Mouse (Mus musculus) hindbrain, embryonic 14.5 days (tissue): ENCODE data around the gene Armc7. TPM values are rescaled to one million over a fixed set of nuclear protein-coding genes. Genes with fewer than 3 reads are reported as not detected.

Source experiments
- ATAC-seq: fragments of 200-750 bp; cut with Nextera tagmentation; 2 replicates; pipeline ENCODE4 v1.8.0; 2017; ENCODE audit warnings: moderate number of reproducible peaks, mild to moderate bottlenecking, moderate TSS enrichment, moderate library complexity; ENCODE audit not compliant: low FRiP score
- DNase-seq: peaks from one replicate; pipeline ENCODE4 v3.0.0-alpha.2; 2015; ENCODE audit warnings: low spot score
- H3K27ac ChIP-seq: fragments of 300-500 bp; sonication (generic); 2 replicates; pipeline ENCODE4 v1.5.1; 2014; ENCODE audit warnings: mild to moderate bottlenecking, moderate library complexity
- H3K27me3 ChIP-seq: fragments of 300-500 bp; sonication (generic); 2 replicates; pipeline ENCODE4 v1.6.1; 2014; ENCODE audit warnings: mild to moderate bottlenecking, low read length, mixed read lengths; ENCODE audit not compliant: control insufficient read depth, insufficient read depth
- H3K36me3 ChIP-seq: fragments of 300-500 bp; sonication (generic); replicated peaks from 2 replicates; pipeline ENCODE4 v1.6.1; 2014; ENCODE audit not compliant: control insufficient read depth, insufficient read depth
- H3K4me1 ChIP-seq: fragments of 300-500 bp; sonication (generic); replicated peaks from 2 replicates; pipeline ENCODE4 v1.6.1; 2014; ENCODE audit warnings: antibody characterized with exemption, low read length, mixed read lengths; ENCODE audit not compliant: control insufficient read depth, insufficient read depth
- H3K4me2 ChIP-seq: fragments of 300-500 bp; sonication (generic); replicated peaks from 2 replicates; pipeline ENCODE4 v1.6.1; 2014; ENCODE audit warnings: mild to moderate bottlenecking, moderate library complexity
- H3K4me3 ChIP-seq: fragments of 300-500 bp; sonication (generic); replicated peaks from 2 replicates; pipeline ENCODE4 v1.5.1; 2014; ENCODE audit warnings: mild to moderate bottlenecking, low read length
- H3K9ac ChIP-seq: fragments of 300-500 bp; sonication (generic); 2 replicates; pipeline ENCODE4 v1.6.1; 2014
- H3K9me3 ChIP-seq: fragments of 300-500 bp; sonication (generic); 2 replicates; pipeline ENCODE4 v1.6.1; 2016; ENCODE audit warnings: low read length; ENCODE audit not compliant: control insufficient read depth
- WGBS: fragments of 180-500 bp; shearing (Covaris S2); extraction: QIAGEN DNeasy Blood & Tissue Kit; methylation state at CpG from one replicate; pipeline ENCODE4 v1.1.7; 2014; 5-methylcytosine and 5-hydroxymethylcytosine counted together
- polyA plus RNA-seq: library from polyadenylated mRNA; unstranded; fragments of >200 nt; fragmentation: Nextera tagmentation; extraction: Ambion mirVana; gene quantifications from 2 replicates; pipeline ENCODE4 v1.2.1, GENCODE M21; 2014

The Armc7 gene
- 14.2 and 14.8 TPM in 2 replicates for polyA plus RNA-seq

DNA sequence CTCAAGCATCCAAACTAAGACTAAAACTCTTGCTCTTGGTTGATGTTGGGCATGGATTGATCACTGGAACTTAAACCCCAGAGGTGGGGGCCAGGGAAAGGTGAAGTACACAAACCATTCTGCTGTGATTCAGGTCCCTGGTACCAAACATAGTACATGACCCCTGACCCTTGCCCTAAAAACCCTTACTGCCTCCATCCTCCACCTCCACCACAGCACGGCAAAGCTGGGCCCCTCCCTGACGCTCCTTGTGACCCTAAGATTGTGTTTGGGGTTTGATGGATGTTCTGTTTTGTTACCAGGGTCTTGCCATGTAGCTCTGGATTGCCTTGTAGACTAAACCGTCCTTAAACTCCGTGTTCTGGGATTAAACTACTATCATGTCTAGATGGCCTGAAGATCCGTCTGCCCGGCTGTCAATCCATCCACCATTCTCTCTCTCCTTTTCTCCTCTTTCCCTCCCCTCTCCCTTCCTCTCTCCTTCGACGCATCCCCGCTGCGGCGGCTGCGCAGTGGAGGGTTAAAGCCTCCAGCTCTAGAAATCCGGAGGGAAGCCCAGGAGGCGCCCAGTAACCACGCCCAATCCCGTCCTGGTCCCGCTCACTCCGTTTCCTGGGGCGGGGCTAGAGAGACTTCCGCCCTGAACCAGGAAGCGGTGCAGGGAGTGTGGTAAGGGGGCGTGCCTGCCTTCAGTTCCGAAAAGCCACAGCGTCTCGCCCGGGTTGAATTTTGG, at the start of gene Armc7:
Gene Armc7 (plus strand): TSS at position 643 of the 733 bp plus-strand sequence.
- DNase-seq (peak; percentile 93), ATAC-seq (peak; percentile 97)
- H3K36me3 ChIP-seq, result peaks cover 2% of the 10 kb centered on the region; the same call in 1 of the 2 replicates
- peak within 1 kb of the TSS; percentile 97 for H3K4me2 ChIP-seq
- 1% methylated on average over 26 of the region's 26 CpGs for WGBS
- H3K27me3 ChIP-seq, result no peaks in the 10 kb centered on the region
- H3K27ac ChIP-seq, result peak within 1 kb of the TSS; percentile 89
- H3K4me3 ChIP-seq, result peak within 1 kb of the TSS; percentile 88
- no peaks in the 10 kb centered on the region for H3K9me3 ChIP-seq
- peaks cover 28% of the 10 kb centered on the region for H3K4me1 ChIP-seq
- H3K9ac ChIP-seq, result peak within 1 kb of the TSS; percentile 82

DNA sequence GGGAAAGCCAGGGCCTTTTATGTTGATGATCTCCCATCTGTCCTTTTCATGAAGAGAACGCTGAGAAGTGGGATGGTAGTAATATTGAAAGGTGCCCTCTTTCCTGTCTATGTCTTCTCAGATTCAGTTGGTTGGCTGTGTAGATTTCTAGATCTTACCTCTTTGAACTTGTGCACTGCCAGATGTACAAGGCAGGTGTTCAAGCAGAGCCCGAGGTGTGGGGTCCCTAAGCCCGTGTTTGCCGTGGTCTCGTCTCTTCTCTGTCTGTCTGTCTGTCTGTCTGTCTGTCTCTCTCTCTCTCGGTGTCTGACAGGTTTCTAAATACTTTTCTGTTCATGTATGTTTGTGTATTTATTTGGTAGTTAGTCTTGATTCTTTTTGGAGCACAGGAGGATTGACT, 49.8 kb upstream of the Armc7 start:
- peaks cover 66% of the 10 kb centered on the region for H3K36me3 ChIP-seq
- 91% methylated on average over 6 of the region's 6 CpGs for WGBS
- no peak for ATAC-seq

DNA sequence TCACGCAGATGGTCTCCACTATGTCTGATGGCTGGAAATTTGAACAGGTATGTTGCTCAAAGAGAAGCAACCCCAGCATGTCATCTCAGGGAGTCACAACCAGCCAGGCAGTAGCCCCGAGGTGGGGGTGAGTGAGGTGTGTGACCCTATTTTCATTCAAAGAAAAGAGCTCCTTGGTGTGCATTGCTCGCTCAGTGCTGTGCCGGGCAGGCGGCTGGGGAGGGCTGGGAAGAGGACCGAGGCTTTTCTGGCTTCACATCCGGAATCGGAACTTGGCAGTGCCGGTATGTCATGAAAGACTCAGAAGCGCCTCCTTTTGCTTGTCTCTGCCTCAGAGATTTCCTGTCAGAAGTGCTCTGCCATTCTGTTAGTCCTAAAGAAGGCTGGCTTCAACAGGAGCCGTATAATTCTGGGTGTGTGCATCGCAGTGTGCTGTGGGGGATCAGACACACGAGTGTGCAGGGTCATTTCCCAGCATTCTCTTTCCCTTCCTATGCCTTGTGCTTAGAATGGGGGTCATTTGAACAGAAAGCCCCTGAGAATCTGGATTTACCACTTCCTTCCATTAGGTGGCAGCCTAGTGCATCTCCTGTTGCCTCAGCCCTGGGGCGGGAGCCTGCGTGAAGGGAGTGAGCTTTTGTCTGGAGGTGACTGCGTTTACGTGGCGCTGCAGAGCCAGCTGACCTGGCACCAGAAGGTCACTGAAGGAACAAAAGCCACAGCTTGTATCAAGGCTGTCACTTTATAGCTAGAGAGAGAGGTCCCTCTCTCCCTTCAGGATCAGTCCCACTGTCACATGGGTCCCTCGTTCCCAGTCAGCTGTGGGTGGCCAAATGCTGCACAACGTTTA, 47.8 kb upstream of the Armc7 start:
- ATAC-seq (peak; percentile 75), DNase-seq (peak; percentile 86)
- Histone ChIP-seq H3K27ac (peak overlapping the region; percentile 52), H3K9me3 (no peaks in the 10 kb centered on the region), H3K4me1 (no peaks in the 10 kb centered on the region), H3K9ac (peak overlapping the region; percentile 35; the same call in 1 of the 2 replicates), H3K4me2 (peak overlapping the region; percentile 26), H3K27me3 (no peaks in the 10 kb centered on the region), H3K4me3 (0 out of 2 replicates have a peak overlapping the region, but pooled peaks have one; percentile 2), H3K36me3 (peaks cover 78% of the 10 kb centered on the region)
- 36% methylated on average over 20 of the region's 20 CpGs for WGBS

More for the DNA sequence above, 49.8 kb upstream of the Armc7 start:
- no peak for DNase-seq
- Histone ChIP-seq H3K4me2 (no peak overlapping the region), H3K27ac (no peak overlapping the region), H3K4me3 (no peak overlapping the region), H3K9ac (no peak overlapping the region), H3K9me3 (no peaks in the 10 kb centered on the region), H3K27me3 (no peaks in the 10 kb centered on the region), H3K4me1 (peaks cover 9% of the 10 kb centered on the region)

DNA sequence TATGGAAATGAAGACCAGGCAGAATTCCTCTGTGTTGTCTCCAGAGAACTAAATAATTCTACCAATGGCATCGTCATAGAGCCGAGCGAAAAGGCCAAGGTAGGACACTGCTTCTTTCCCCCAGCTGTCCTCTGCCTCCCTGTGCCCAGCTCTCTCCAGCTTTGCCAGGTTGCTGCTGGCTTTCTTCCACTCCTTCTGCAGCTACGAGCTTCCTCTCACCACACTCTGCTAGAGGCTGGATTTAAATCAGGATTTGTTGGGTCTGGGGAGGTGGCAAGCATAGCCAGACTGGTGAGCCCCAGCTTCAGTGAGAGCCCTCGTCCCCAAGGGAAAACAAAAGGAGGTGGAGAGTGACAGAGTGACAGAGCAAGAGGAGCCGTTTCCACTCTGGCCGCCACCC, 46.2 kb upstream of the Armc7 start:
- no peaks in the 10 kb centered on the region for H3K9me3 ChIP-seq
- WGBS, result 90% methylated on average over 7 of the region's 7 CpGs
- no peak overlapping the region for H3K27ac ChIP-seq
- no peaks in the 10 kb centered on the region for H3K4me1 ChIP-seq
- no peak overlapping the region for H3K9ac ChIP-seq
- ATAC-seq (no peak), DNase-seq (no peak)
- no peak overlapping the region for H3K4me2 ChIP-seq
- H3K4me3 ChIP-seq, result no peak overlapping the region
- H3K27me3 ChIP-seq, result no peaks in the 10 kb centered on the region
- peaks cover 76% of the 10 kb centered on the region for H3K36me3 ChIP-seq

DNA sequence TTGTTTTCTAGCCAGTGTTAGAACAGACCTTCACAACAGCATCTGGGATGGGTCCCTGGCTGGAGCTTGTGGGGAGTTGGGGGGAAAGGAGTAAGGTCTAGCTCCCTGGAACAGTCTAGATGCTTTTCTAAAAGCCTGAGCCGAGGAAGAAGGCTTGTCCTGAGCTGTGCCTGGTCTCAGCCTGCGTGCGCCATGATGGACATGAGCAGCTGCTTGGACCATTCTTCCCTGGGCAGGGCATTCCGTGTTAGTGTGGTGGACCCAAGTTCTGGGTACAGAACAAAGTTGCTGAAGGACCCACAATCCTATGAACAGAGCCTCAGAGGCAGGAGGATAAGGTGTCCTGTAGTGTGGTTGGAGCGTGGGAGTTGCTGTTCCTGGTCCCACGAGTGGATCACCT, 44.9 kb upstream of the Armc7 start:
- Histone ChIP-seq H3K4me2 (no peak overlapping the region), H3K4me3 (no peak overlapping the region), H3K27me3 (no peaks in the 10 kb centered on the region), H3K9me3 (no peaks in the 10 kb centered on the region), H3K36me3 (peaks cover 63% of the 10 kb centered on the region), H3K27ac (no peak overlapping the region), H3K4me1 (peaks cover 3% of the 10 kb centered on the region), H3K9ac (no peak overlapping the region)
- WGBS, result 97% methylated on average over 6 of the region's 6 CpGs
- no peak for ATAC-seq
- DNase-seq, result no peak

DNA sequence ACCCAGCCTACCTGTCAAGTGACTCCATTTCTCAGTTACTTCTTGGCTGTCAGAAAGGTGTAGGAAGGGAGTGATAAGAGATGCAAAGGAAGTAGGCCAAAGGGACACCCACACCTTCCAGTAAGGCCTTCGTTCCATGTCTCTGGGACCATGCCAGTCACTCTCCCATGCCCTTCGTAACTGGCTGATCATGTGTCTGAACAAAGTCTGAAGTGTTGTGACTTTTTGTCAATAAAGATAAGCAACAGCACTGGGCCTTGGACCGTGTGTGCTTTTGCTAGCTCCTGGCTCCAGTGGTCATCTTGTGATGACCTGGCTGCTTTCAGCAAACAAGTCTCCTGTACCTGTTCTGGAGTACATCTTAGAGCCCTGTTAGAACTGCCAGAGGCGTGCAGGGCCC, 42.7 kb upstream of the Armc7 start:
- peaks cover 43% of the 10 kb centered on the region for H3K36me3 ChIP-seq
- no peaks in the 10 kb centered on the region for H3K27me3 ChIP-seq
- H3K4me2 ChIP-seq, result no peak overlapping the region
- ATAC-seq (no peak), DNase-seq (no peak)
- H3K4me3 ChIP-seq, result no peak overlapping the region
- H3K4me1 ChIP-seq, result peaks cover 13% of the 10 kb centered on the region
- 83% methylated on average over 4 of the region's 4 CpGs for WGBS
- H3K9me3 ChIP-seq, result no peaks in the 10 kb centered on the region
- H3K27ac ChIP-seq, result no peak overlapping the region
- H3K9ac ChIP-seq, result no peak overlapping the region

DNA sequence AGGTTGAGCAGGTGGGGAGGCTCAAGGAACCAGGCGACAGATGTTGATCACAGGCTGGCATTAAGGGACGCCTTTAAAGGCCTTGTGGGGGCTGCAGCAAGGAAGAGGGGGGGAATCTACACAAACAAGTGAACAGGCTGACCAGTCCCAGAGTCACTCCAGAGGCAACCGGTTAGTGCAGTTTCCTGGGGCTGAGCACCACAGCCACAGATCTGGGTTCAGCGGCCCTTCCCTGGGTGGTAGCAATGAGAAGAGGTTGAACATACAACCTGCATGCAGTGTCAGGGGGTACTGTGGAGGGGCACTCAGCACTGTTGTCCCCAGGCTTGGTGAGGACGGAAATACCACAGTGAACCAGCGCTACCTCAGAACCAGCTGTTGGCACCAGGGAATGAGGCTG, 42.1 kb upstream of the Armc7 start:
- H3K4me1 ChIP-seq, result peaks cover 13% of the 10 kb centered on the region
- WGBS, result 83% methylated on average over 6 of the region's 6 CpGs
- H3K27ac ChIP-seq, result no peak overlapping the region
- no peak overlapping the region for H3K4me2 ChIP-seq
- H3K27me3 ChIP-seq, result no peaks in the 10 kb centered on the region
- H3K36me3 ChIP-seq, result peaks cover 43% of the 10 kb centered on the region
- no peak for DNase-seq
- no peak for ATAC-seq
- no peaks in the 10 kb centered on the region for H3K9me3 ChIP-seq
- H3K4me3 ChIP-seq, result no peak overlapping the region
- no peak overlapping the region for H3K9ac ChIP-seq

DNA sequence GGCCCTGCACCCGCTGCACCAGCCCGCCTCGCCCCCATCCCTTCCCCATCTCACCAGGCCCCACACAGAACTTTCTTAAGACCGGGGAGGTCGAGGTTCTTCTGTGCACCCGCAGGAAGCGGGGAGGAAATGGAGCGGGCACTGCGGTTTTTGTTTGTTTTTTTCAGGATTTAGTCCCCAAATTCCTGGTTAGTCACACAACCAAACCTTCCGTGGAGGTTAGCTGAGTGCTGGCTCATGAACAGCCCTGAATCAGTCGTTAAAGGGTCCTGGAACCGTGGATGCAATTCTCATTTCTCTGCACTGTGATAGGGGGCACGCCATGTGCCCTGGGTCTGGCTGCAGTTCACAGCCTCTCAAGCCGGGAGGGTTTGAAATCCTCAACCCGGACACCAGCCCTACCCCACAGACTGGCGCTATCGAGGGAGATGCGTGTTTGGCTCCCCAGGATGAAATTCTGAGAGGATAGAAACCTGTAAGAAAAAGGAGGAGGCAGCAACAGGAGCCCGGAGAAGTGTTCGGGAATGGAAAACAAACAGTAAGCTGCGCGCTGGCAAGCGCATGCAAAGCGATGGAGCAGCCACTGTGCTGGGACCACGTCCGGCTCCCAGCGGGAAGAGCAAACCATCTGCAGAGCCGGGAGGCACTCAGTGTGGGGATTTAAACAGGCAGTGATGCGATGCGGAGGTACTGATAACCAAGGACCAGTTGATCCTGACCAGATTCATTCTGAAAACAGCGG, 39.7 kb upstream of the Armc7 start:
- WGBS, result 3% methylated on average over 31 of the region's 31 CpGs
- ATAC-seq (no peak), DNase-seq (peak; percentile 51)
- H3K9me3 ChIP-seq, result no peaks in the 10 kb centered on the region
- H3K36me3 ChIP-seq, result peaks cover 26% of the 10 kb centered on the region
- peak overlapping the region; percentile 56 for H3K4me2 ChIP-seq
- H3K9ac ChIP-seq, result peak overlapping the region; percentile 41; the same call in 1 of the 2 replicates
- H3K4me1 ChIP-seq, result peaks cover 13% of the 10 kb centered on the region
- H3K27me3 ChIP-seq, result no peaks in the 10 kb centered on the region
- H3K4me3 ChIP-seq, result peak overlapping the region; percentile 16
- no peak overlapping the region for H3K27ac ChIP-seq
